Mouse (Mus musculus): ENCODE measurements around the gene Defb23. TPM values are rescaled to one million over a fixed set of nuclear protein-coding genes. Genes with fewer than 3 reads are reported as not detected.
"Not testable (repeated sequence)": the region's sequence is repeated elsewhere in the genome, so short reads cannot be mapped to it uniquely, and the experiment has no call there.

Defb23 gene
- polyA plus RNA-seq, 1 experiment from 2014 or later: not detected

- not testable (repeated sequence) for H3K4me1 ChIP-seq (ENCODE audit: control insufficient read depth, insufficient read depth, low read length); H3K4me2 ChIP-seq (replicated peaks; ENCODE audit: low read depth, low read length); ATAC-seq (ENCODE audit: insufficient number of reproducible peaks, insufficient read depth, low FRiP score, low read depth); H3K4me3 ChIP-seq (ENCODE audit: low read depth, low read length); H3K9me3 ChIP-seq (ENCODE audit: control insufficient read depth, low read depth, low read length); H3K27ac ChIP-seq (ENCODE audit: low read length); H3K27me3 ChIP-seq (ENCODE audit: control insufficient read depth, insufficient read depth, low read length); H3K9ac ChIP-seq (replicated peaks; ENCODE audit: low read depth, low read length); H3K36me3 ChIP-seq (ENCODE audit: control insufficient read depth, insufficient read depth, low read length)
- 81% methylated on average over 2 of the region's 2 CpGs for WGBS
Measured at GRCm38 (mm10) chr2:152428481-152428880, 35.9 kb downstream of the Defb23 start.

- H3K4me1 ChIP-seq (ENCODE audit: control insufficient read depth, insufficient read depth, low read length): peaks cover 6% of the 10 kb centered on the region; the same call in 1 of the 2 replicates
- ATAC-seq (ENCODE audit: insufficient number of reproducible peaks, insufficient read depth, low FRiP score, low read depth): no peak
- H3K4me3 ChIP-seq (ENCODE audit: low read depth, low read length): 0 out of 2 replicates have a peak overlapping the region, but pooled peaks have one; percentile 5
- H3K36me3 ChIP-seq (ENCODE audit: control insufficient read depth, insufficient read depth, low read length): no peaks in the 10 kb centered on the region
- no peak overlapping the region for H3K9ac ChIP-seq (replicated peaks; ENCODE audit: low read depth, low read length)
- WGBS: 5% methylated on average over 12 of the region's 12 CpGs
- no peaks in the 10 kb centered on the region for H3K9me3 ChIP-seq (ENCODE audit: control insufficient read depth, low read depth, low read length)
- H3K4me2 ChIP-seq (replicated peaks; ENCODE audit: low read depth, low read length): peak overlapping the region; percentile 31
- no peaks in the 10 kb centered on the region for H3K27me3 ChIP-seq (ENCODE audit: control insufficient read depth, insufficient read depth, low read length)
- H3K27ac ChIP-seq (ENCODE audit: low read length): no peak overlapping the region
Measured at GRCm38 (mm10) chr2:152427493-152427892, 36.9 kb downstream of the Defb23 start.

DNA sequence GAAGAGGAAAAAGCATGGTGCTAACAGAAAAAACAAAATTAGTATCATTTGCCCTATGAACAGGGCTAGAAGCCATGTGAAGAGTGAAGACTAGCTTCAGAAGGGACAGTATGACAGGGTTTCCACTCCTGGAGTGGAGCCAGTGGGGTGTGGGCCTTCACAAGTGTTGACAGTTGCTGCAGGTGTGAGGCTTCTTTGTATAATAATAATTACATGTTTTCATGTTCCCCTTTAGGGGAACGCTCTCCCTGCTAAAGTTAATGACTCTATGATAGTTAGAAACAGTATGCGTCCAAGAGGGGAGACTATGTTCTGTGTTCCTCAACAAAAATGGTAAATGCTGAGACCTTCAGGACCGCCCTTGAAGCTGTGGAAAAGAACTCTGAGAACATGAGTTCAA, 48.6 kb downstream of the Defb23 start:
- WGBS: 98% methylated on average over 3 of the region's 3 CpGs
- ATAC-seq (ENCODE audit: insufficient number of reproducible peaks, insufficient read depth, low FRiP score, low read depth): no peak
- Histone ChIP-seq H3K4me2 (replicated peaks; ENCODE audit: low read depth, low read length) (peak overlapping the region; percentile 92), H3K27ac (ENCODE audit: low read length) (peak overlapping the region; percentile 99), H3K4me1 (ENCODE audit: control insufficient read depth, insufficient read depth, low read length) (peaks cover 15% of the 10 kb centered on the region), H3K36me3 (ENCODE audit: control insufficient read depth, insufficient read depth, low read length) (no peaks in the 10 kb centered on the region), H3K4me3 (ENCODE audit: low read depth, low read length) (peak overlapping the region; percentile 85; the same call in 1 of the 2 replicates), H3K27me3 (ENCODE audit: control insufficient read depth, insufficient read depth, low read length) (no peaks in the 10 kb centered on the region), H3K9ac (replicated peaks; ENCODE audit: low read depth, low read length) (no peak overlapping the region), H3K9me3 (ENCODE audit: control insufficient read depth, low read depth, low read length) (no peaks in the 10 kb centered on the region)

DNA sequence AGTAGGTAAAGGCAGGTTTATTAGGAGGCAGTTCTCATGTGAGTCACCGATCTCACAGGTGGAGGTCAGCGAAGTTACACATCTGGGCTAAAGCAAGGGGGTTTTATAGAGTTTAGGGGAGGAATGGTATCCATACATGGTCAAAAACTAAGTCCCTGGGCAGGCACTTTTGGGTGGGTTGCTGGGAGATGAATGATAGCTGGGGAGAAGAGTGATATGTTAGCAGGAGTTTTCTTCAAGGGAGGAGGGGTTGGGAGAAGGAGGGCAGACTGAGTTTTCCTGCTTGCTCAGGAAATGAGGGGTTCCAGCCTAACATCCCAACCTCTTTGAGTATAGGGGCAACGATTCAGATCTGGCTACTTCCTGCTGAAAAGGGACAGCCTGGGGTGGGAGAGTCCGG, 49.1 kb downstream of the Defb23 start, which contains the start of gene 6820408C15Rik:
Gene 6820408C15Rik (plus strand): TSS at position 301 of the 400 bp plus-strand sequence.
- Histone ChIP-seq H3K9ac (replicated peaks; ENCODE audit: low read depth, low read length) (peak within 1 kb of the TSS; percentile 99), H3K9me3 (ENCODE audit: control insufficient read depth, low read depth, low read length) (no peaks in the 10 kb centered on the region), H3K27me3 (ENCODE audit: control insufficient read depth, insufficient read depth, low read length) (no peaks in the 10 kb centered on the region), H3K36me3 (ENCODE audit: control insufficient read depth, insufficient read depth, low read length) (no peaks in the 10 kb centered on the region), H3K4me1 (ENCODE audit: control insufficient read depth, insufficient read depth, low read length) (peaks cover 20% of the 10 kb centered on the region), H3K27ac (ENCODE audit: low read length) (peak within 1 kb of the TSS; percentile 99), H3K4me3 (ENCODE audit: low read depth, low read length) (peak within 1 kb of the TSS; percentile 85), H3K4me2 (replicated peaks; ENCODE audit: low read depth, low read length) (peak within 1 kb of the TSS; percentile 92)
- WGBS: 25% methylated on average over 4 of the region's 4 CpGs
- ATAC-seq (ENCODE audit: insufficient number of reproducible peaks, insufficient read depth, low FRiP score, low read depth): no peak

DNA sequence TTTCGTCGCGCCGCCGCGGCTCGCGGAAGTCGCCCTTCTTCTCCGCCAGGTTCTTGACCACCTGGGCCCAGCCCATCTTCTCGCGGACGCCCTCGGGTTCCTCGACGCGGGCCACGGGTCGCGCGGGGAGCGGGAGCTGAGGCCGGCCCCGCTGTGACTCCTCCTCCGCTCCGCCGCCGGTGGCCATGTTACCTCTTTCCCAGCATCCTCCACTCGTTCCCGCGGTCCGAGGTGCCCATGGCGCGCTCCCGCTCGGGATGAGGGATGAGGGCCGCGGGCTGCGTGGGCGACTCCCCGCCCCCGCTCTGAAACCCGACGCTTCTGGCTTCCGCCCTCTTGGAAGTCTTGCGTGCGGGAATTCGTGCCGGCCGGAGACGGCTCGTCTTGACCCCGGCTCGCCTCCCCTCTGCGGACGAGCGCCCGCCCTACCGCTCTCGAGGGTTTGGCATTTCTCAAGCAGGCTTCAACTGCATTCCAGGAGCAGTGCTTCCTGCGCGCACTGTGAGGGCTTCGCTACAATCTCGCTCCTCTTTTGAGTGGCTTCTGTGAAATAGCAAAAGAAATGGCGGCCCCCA, 49.7 kb downstream of the Defb23 start, which contains the start of gene Zcchc3:
Gene Zcchc3 (minus strand): TSS at position 437 of the 575 bp plus-strand sequence.
- ATAC-seq (ENCODE audit: insufficient number of reproducible peaks, insufficient read depth, low FRiP score, low read depth): peak; percentile 85
- Histone ChIP-seq H3K27me3 (ENCODE audit: control insufficient read depth, insufficient read depth, low read length) (no peaks in the 10 kb centered on the region), H3K27ac (ENCODE audit: low read length) (peak within 1 kb of the TSS; percentile 99), H3K36me3 (ENCODE audit: control insufficient read depth, insufficient read depth, low read length) (no peaks in the 10 kb centered on the region), H3K4me3 (ENCODE audit: low read depth, low read length) (peak within 1 kb of the TSS; percentile 85), H3K9me3 (ENCODE audit: control insufficient read depth, low read depth, low read length) (no peaks in the 10 kb centered on the region), H3K4me1 (ENCODE audit: control insufficient read depth, insufficient read depth, low read length) (peaks cover 26% of the 10 kb centered on the region), H3K4me2 (replicated peaks; ENCODE audit: low read depth, low read length) (peak within 1 kb of the TSS; percentile 92), H3K9ac (replicated peaks; ENCODE audit: low read depth, low read length) (peak within 1 kb of the TSS; percentile 99)
- under 1% methylated on average over 65 of the region's 65 CpGs for WGBS

GRCm38 (mm10) chr2:152413765-152414584, 50.4 kb downstream of the Defb23 start:
- H3K4me2 ChIP-seq (replicated peaks; ENCODE audit: low read depth, low read length): peak overlapping the region; percentile 92
- peak overlapping the region; percentile 99 for H3K27ac ChIP-seq (ENCODE audit: low read length)
- no peaks in the 10 kb centered on the region for H3K9me3 ChIP-seq (ENCODE audit: control insufficient read depth, low read depth, low read length)
- peaks cover 31% of the 10 kb centered on the region for H3K4me1 ChIP-seq (ENCODE audit: control insufficient read depth, insufficient read depth, low read length)
- whole genome bisulfite sequencing: under 1% methylated on average over 86 of the region's 86 CpGs
- H3K4me3 ChIP-seq (ENCODE audit: low read depth, low read length): peak overlapping the region; percentile 85
- no peaks in the 10 kb centered on the region for H3K27me3 ChIP-seq (ENCODE audit: control insufficient read depth, insufficient read depth, low read length)
- no peaks in the 10 kb centered on the region for H3K36me3 ChIP-seq (ENCODE audit: control insufficient read depth, insufficient read depth, low read length)
- H3K9ac ChIP-seq (replicated peaks; ENCODE audit: low read depth, low read length): peak overlapping the region; percentile 99
- ATAC-seq (ENCODE audit: insufficient number of reproducible peaks, insufficient read depth, low FRiP score, low read depth): no peak

GRCm38 (mm10) chr2:152413158-152413764, 51.2 kb downstream of the Defb23 start:
- H3K9me3 ChIP-seq (ENCODE audit: control insufficient read depth, low read depth, low read length): no peaks in the 10 kb centered on the region
- H3K36me3 ChIP-seq (ENCODE audit: control insufficient read depth, insufficient read depth, low read length): no peaks in the 10 kb centered on the region
- H3K27me3 ChIP-seq (ENCODE audit: control insufficient read depth, insufficient read depth, low read length): no peaks in the 10 kb centered on the region
- H3K9ac ChIP-seq (replicated peaks; ENCODE audit: low read depth, low read length): peak overlapping the region; percentile 99
- peak overlapping the region; percentile 85 for H3K4me3 ChIP-seq (ENCODE audit: low read depth, low read length)
- under 1% methylated on average over 21 of the region's 21 CpGs for WGBS
- H3K4me1 ChIP-seq (ENCODE audit: control insufficient read depth, insufficient read depth, low read length): peaks cover 31% of the 10 kb centered on the region
- H3K4me2 ChIP-seq (replicated peaks; ENCODE audit: low read depth, low read length): peak overlapping the region; percentile 92
- no peak for ATAC-seq (ENCODE audit: insufficient number of reproducible peaks, insufficient read depth, low FRiP score, low read depth)
- peak overlapping the region; percentile 99 for H3K27ac ChIP-seq (ENCODE audit: low read length)

DNA sequence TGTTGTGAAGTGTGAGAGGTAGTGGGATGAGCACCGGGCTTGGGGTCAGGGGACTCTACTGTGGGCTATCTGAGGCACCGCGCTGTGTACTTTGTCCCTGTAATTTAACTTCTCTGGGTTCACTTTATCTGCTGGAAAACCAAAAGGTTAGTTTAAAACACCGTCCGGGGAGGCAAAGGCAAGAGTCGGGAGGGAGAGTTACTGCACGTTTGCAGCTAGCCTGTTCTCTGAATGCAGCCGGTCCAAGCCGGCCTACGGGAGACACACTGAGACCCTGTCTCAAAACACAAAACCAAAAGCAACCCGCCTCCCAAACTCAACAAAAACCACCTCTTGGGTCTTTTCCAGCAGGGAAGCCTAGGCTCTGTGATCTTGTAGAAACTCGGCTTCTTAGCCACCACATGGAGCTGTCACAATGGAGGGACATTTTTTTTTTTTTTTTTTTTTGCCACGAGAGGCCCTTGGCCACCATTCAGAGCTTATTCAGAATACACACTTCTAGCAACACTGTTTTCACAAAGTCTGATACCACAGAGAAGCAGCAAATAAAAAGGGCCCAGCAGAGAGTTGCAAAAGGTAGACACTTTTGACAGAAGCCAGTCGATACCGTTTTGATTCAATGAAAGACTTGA, 51.8 kb downstream of the Defb23 start:
- Histone ChIP-seq H3K27me3 (ENCODE audit: control insufficient read depth, insufficient read depth, low read length) (no peaks in the 10 kb centered on the region), H3K4me2 (replicated peaks; ENCODE audit: low read depth, low read length) (peak overlapping the region; percentile 92), H3K27ac (ENCODE audit: low read length) (peak overlapping the region; percentile 99), H3K4me1 (ENCODE audit: control insufficient read depth, insufficient read depth, low read length) (peaks cover 31% of the 10 kb centered on the region), H3K9ac (replicated peaks; ENCODE audit: low read depth, low read length) (peak overlapping the region; percentile 99), H3K4me3 (ENCODE audit: low read depth, low read length) (peak overlapping the region; percentile 85), H3K36me3 (ENCODE audit: control insufficient read depth, insufficient read depth, low read length) (no peaks in the 10 kb centered on the region), H3K9me3 (ENCODE audit: control insufficient read depth, low read depth, low read length) (no peaks in the 10 kb centered on the region)
- 3% methylated on average over 15 of the region's 15 CpGs for WGBS
- ATAC-seq (ENCODE audit: insufficient number of reproducible peaks, insufficient read depth, low FRiP score, low read depth): no peak
